Mouse (Mus musculus) forebrain, embryonic 16.5 days (tissue): ENCODE measurements around the gene Fubp1. TPM values are rescaled to one million over a fixed set of nuclear protein-coding genes. Genes with fewer than 3 reads are reported as not detected.

Experiments used
- ATAC-seq: fragments of 200-750 bp; cut with Nextera tagmentation; 2 replicates; pipeline ENCODE4 v1.8.0; 2017; ENCODE audit warnings: mild to moderate bottlenecking, moderate library complexity
- H3K27ac ChIP-seq: fragments of 300-500 bp; sonication (generic); 2 replicates; pipeline ENCODE4 v1.5.1; 2014; ENCODE audit warnings: low read length, control low read depth
- H3K27me3 ChIP-seq: fragments of 300-500 bp; sonication (generic); replicated peaks from 2 replicates; pipeline ENCODE4 v1.6.1; 2014; ENCODE audit warnings: low read length; ENCODE audit not compliant: control insufficient read depth, insufficient read depth
- H3K36me3 ChIP-seq: fragments of 300-500 bp; sonication (generic); 2 replicates; pipeline ENCODE4 v1.6.1; 2014; ENCODE audit not compliant: control insufficient read depth, insufficient read depth
- H3K4me1 ChIP-seq: fragments of 300-500 bp; sonication (generic); replicated peaks from 2 replicates; pipeline ENCODE4 v1.6.1; 2014; ENCODE audit warnings: low read length; ENCODE audit not compliant: control insufficient read depth, insufficient read depth
- H3K4me2 ChIP-seq: fragments of 300-500 bp; sonication (generic); 2 replicates; pipeline ENCODE4 v1.6.1; 2014; ENCODE audit warnings: mild to moderate bottlenecking, low read length, control low read depth
- H3K4me3 ChIP-seq: fragments of 300-500 bp; sonication (generic); replicated peaks from 2 replicates; pipeline ENCODE4 v1.5.1; 2014; ENCODE audit warnings: mild to moderate bottlenecking, low read length, control low read depth
- H3K9ac ChIP-seq: fragments of 300-500 bp; sonication (generic); replicated peaks from 2 replicates; pipeline ENCODE4 v1.6.1; 2014; ENCODE audit warnings: low read depth, low read length, control low read depth
- H3K9me3 ChIP-seq: fragments of 300-500 bp; sonication (generic); 2 replicates; pipeline ENCODE4 v1.6.1; 2016; ENCODE audit warnings: low read length; ENCODE audit not compliant: control insufficient read depth
- WGBS: fragments of 180-500 bp; shearing (Covaris S2); extraction: QIAGEN DNeasy Blood & Tissue Kit; methylation state at CpG from one replicate; pipeline ENCODE4 v1.1.7; 2014; 5-methylcytosine and 5-hydroxymethylcytosine counted together
- polyA plus RNA-seq: library from polyadenylated mRNA; unstranded; fragments of >200 nt; fragmentation: Nextera tagmentation; extraction: Ambion mirVana; gene quantifications from 2 replicates; pipeline ENCODE4 v1.2.1, GENCODE M21; 2015

Fubp1 gene
- polyA plus RNA-seq, 1 experiment from 2014 or later, result 297 TPM

- WGBS, result 78% methylated on average over 8 of the region's 8 CpGs
These were observed 64.8 kb downstream of the Fubp1 start for GRCm38 (mm10) chr3:152275008-152275407.

GRCm38 (mm10) chr3:152276935-152277334 lies 66.7 kb downstream of the Fubp1 start:
- no peaks in the 10 kb centered on the region for H3K27me3 ChIP-seq
- no peaks in the 10 kb centered on the region for H3K9me3 ChIP-seq
- no peak overlapping the region for H3K9ac ChIP-seq
- H3K4me2 ChIP-seq, result no peak overlapping the region
- 97% methylated on average over 3 of the region's 3 CpGs for WGBS
- H3K36me3 ChIP-seq, result 0 out of 2 replicates have a peak, but pooled peaks cover 2% of the 10 kb centered on the region
- H3K27ac ChIP-seq, result no peak overlapping the region
- no peak overlapping the region for H3K4me3 ChIP-seq
- H3K4me1 ChIP-seq, result no peaks in the 10 kb centered on the region
- ATAC-seq, result no peak

More at GRCm38 (mm10) chr3:152275008-152275407, 64.8 kb downstream of the Fubp1 start:
- no peak for ATAC-seq
- Histone ChIP-seq H3K9me3 (no peaks in the 10 kb centered on the region), H3K27ac (no peak overlapping the region), H3K4me2 (no peak overlapping the region), H3K4me1 (no peaks in the 10 kb centered on the region), H3K27me3 (no peaks in the 10 kb centered on the region), H3K4me3 (no peak overlapping the region), H3K9ac (no peak overlapping the region), H3K36me3 (0 out of 2 replicates have a peak, but pooled peaks cover 2% of the 10 kb centered on the region)

GRCm38 (mm10) chr3:152277912-152278311 lies 67.7 kb downstream of the Fubp1 start:
- Histone ChIP-seq H3K27me3 (no peaks in the 10 kb centered on the region), H3K9me3 (no peaks in the 10 kb centered on the region), H3K27ac (no peak overlapping the region), H3K4me2 (no peak overlapping the region), H3K4me1 (no peaks in the 10 kb centered on the region), H3K9ac (no peak overlapping the region), H3K4me3 (no peak overlapping the region), H3K36me3 (peaks cover 2% of the 10 kb centered on the region; the same call in 1 of the 2 replicates)
- ATAC-seq, result no peak
- 86% methylated on average over 2 of the region's 2 CpGs for WGBS

GRCm38 (mm10) chr3:152278431-152278830 lies 68.2 kb downstream of the Fubp1 start:
- H3K4me2 ChIP-seq, result no peak overlapping the region
- H3K4me3 ChIP-seq, result no peak overlapping the region
- H3K36me3 ChIP-seq, result peaks cover 5% of the 10 kb centered on the region
- no peak overlapping the region for H3K27ac ChIP-seq
- no peaks in the 10 kb centered on the region for H3K4me1 ChIP-seq
- H3K27me3 ChIP-seq, result no peaks in the 10 kb centered on the region
- WGBS, result 83% methylated on average over 2 of the region's 2 CpGs
- no peak for ATAC-seq
- H3K9me3 ChIP-seq, result no peaks in the 10 kb centered on the region
- no peak overlapping the region for H3K9ac ChIP-seq

- WGBS, result 41% methylated on average over 3 of the region's 3 CpGs
- no peaks in the 10 kb centered on the region for H3K27me3 ChIP-seq
- no peak for ATAC-seq
These were observed 71.9 kb downstream of the Fubp1 start for GRCm38 (mm10) chr3:152282126-152282525.

GRCm38 (mm10) chr3:152284306-152284705 lies 74.1 kb downstream of the Fubp1 start:
- no peaks in the 10 kb centered on the region; the same call in 1 of the 2 replicates for H3K4me1 ChIP-seq
- H3K4me2 ChIP-seq, result no peak overlapping the region
- no peak overlapping the region for H3K9ac ChIP-seq
- no peak for ATAC-seq
- H3K36me3 ChIP-seq, result peaks cover 20% of the 10 kb centered on the region
- no peaks in the 10 kb centered on the region for H3K9me3 ChIP-seq
- no peak overlapping the region for H3K4me3 ChIP-seq
- 94% methylated on average over 1 of the region's 1 CpGs for WGBS
- no peak overlapping the region for H3K27ac ChIP-seq
- no peaks in the 10 kb centered on the region for H3K27me3 ChIP-seq

More at GRCm38 (mm10) chr3:152282126-152282525, 71.9 kb downstream of the Fubp1 start:
- Histone ChIP-seq H3K9me3 (no peaks in the 10 kb centered on the region), H3K9ac (no peak overlapping the region), H3K4me1 (no peaks in the 10 kb centered on the region), H3K4me2 (no peak overlapping the region), H3K4me3 (no peak overlapping the region), H3K36me3 (peaks cover 16% of the 10 kb centered on the region), H3K27ac (no peak overlapping the region)

- Histone ChIP-seq H3K9ac (no peak overlapping the region), H3K27me3 (no peaks in the 10 kb centered on the region), H3K4me2 (no peak overlapping the region), H3K27ac (no peak overlapping the region), H3K4me1 (no peaks in the 10 kb centered on the region; the same call in 1 of the 2 replicates), H3K36me3 (peaks cover 20% of the 10 kb centered on the region), H3K9me3 (no peaks in the 10 kb centered on the region), H3K4me3 (no peak overlapping the region)
- WGBS, result 93% methylated on average over 5 of the region's 5 CpGs
- ATAC-seq, result no peak
These were observed 74.5 kb downstream of the Fubp1 start for GRCm38 (mm10) chr3:152284759-152285158.

Other genes with a start within 250 kb of the Fubp1 start
- gene Gipc2, start 44.2 kb upstream of the Fubp1 start, polyA plus RNA-seq, result 4.0 and 4.1 TPM in 2 replicates
- 36.3 and 39.8 TPM in 2 replicates for gene Dnajb4, start 120 bp upstream of the Fubp1 start, polyA plus RNA-seq
- 2.2 and 5.1 TPM in 2 replicates for gene Nexn, start 55.9 kb downstream of the Fubp1 start, polyA plus RNA-seq
- 22.6 and 24.7 TPM in 2 replicates for gene Miga1, start 130.0 kb downstream of the Fubp1 start, polyA plus RNA-seq
- gene Usp33, start 136.1 kb downstream of the Fubp1 start, polyA plus RNA-seq, result 107 and 109 TPM in 2 replicates
- 32.8 and 40.6 TPM in 2 replicates for gene Zzz3, start 185.1 kb downstream of the Fubp1 start, polyA plus RNA-seq